Mouse (Mus musculus) heart, embryonic 12.5 days (tissue): ENCODE results near the gene Bglap2. TPM values are rescaled to one million over a fixed set of nuclear protein-coding genes. Genes with fewer than 3 reads are reported as not detected.
"Not testable (repeated sequence)": the region's sequence is repeated elsewhere in the genome, so short reads cannot be mapped to it uniquely, and the experiment has no call there.

ENCODE experiments used
- ATAC-seq: fragments of 200-750 bp; cut with Nextera tagmentation; 2 replicates; pipeline ENCODE4 v1.8.0; 2017; ENCODE audit warnings: moderate TSS enrichment, moderate library complexity; ENCODE audit not compliant: insufficient number of reproducible peaks, low FRiP score
- H3K27ac ChIP-seq: fragments of 300-500 bp; sonication (generic); 2 replicates; pipeline ENCODE4 v1.5.1; 2016; ENCODE audit warnings: mild to moderate bottlenecking, moderate library complexity; ENCODE audit not compliant: poor library complexity, severe bottlenecking
- H3K27me3 ChIP-seq: fragments of 300-500 bp; sonication (generic); replicated peaks from 2 replicates; pipeline ENCODE4 v1.6.1; 2016; ENCODE audit warnings: mild to moderate bottlenecking, moderate library complexity
- H3K36me3 ChIP-seq: fragments of 300-500 bp; sonication (generic); 2 replicates; pipeline ENCODE4 v1.6.1; 2016; ENCODE audit warnings: mild to moderate bottlenecking, moderate library complexity
- H3K4me1 ChIP-seq: fragments of 300-500 bp; sonication (generic); replicated peaks from 2 replicates; pipeline ENCODE4 v1.6.1; 2016; ENCODE audit warnings: mild to moderate bottlenecking
- H3K4me2 ChIP-seq: fragments of 300-500 bp; sonication (generic); 2 replicates; pipeline ENCODE4 v1.6.1; 2016; ENCODE audit warnings: mild to moderate bottlenecking, moderate library complexity
- H3K4me3 ChIP-seq: fragments of 300-500 bp; sonication (generic); 2 replicates; pipeline ENCODE4 v1.5.1; 2016; ENCODE audit warnings: mild to moderate bottlenecking
- H3K9ac ChIP-seq: fragments of 300-500 bp; sonication (generic); 2 replicates; pipeline ENCODE4 v1.6.1; 2016; ENCODE audit warnings: mild to moderate bottlenecking, moderate library complexity
- H3K9me3 ChIP-seq: fragments of 300-500 bp; sonication (generic); replicated peaks from 2 replicates; pipeline ENCODE4 v1.6.1; 2016; ENCODE audit warnings: mild to moderate bottlenecking, moderate library complexity
- WGBS: fragments of 180-500 bp; shearing (Covaris S2); methylation state at CpG from one replicate; pipeline ENCODE4 v1.1.7; 2016; 5-methylcytosine and 5-hydroxymethylcytosine counted together
- polyA plus RNA-seq: library from polyadenylated mRNA; unstranded; fragments of >200 nt; fragmentation: Nextera tagmentation; extraction: Ambion mirVana; gene quantifications from 2 replicates; pipeline ENCODE4 v1.2.1, GENCODE M21; 2016

Bglap2 gene
- not detected in 2 replicates for polyA plus RNA-seq

- not testable (repeated sequence) for H3K9ac ChIP-seq, H3K27me3 ChIP-seq, H3K9me3 ChIP-seq, ATAC-seq, H3K36me3 ChIP-seq, H3K4me2 ChIP-seq, H3K4me3 ChIP-seq, H3K4me1 ChIP-seq, H3K27ac ChIP-seq
- WGBS, result 67% methylated on average over 5 of the region's 5 CpGs
Measured at GRCm38 (mm10) chr3:88378599-88378998, at the start of gene Bglap2. Gene Bglap2, minus strand, starts transcription at chr3:88378699.

GRCm38 (mm10) chr3:88427342-88427905 is 48.9 kb upstream of the Bglap2 start:
- no peak overlapping the region for H3K9ac ChIP-seq
- H3K4me3 ChIP-seq, result no peak overlapping the region
- H3K9me3 ChIP-seq, result no peaks in the 10 kb centered on the region
- WGBS, result 64% methylated on average over 4 of the region's 4 CpGs
- H3K4me1 ChIP-seq, result peaks cover 15% of the 10 kb centered on the region
- no peak for ATAC-seq
- H3K4me2 ChIP-seq, result no peak overlapping the region
- no peaks in the 10 kb centered on the region for H3K36me3 ChIP-seq
- no peaks in the 10 kb centered on the region for H3K27me3 ChIP-seq
- H3K27ac ChIP-seq, result no peak overlapping the region

GRCm38 (mm10) chr3:88425708-88426420 is 47.4 kb upstream of the Bglap2 start:
- no peaks in the 10 kb centered on the region for H3K9me3 ChIP-seq
- 82% methylated on average over 10 of the region's 10 CpGs for WGBS
- H3K4me3 ChIP-seq, result no peak overlapping the region
- H3K4me1 ChIP-seq, result peaks cover 22% of the 10 kb centered on the region
- peaks cover 8% of the 10 kb centered on the region for H3K36me3 ChIP-seq
- no peaks in the 10 kb centered on the region for H3K27me3 ChIP-seq
- ATAC-seq, result no peak
- no peak overlapping the region for H3K27ac ChIP-seq
- H3K9ac ChIP-seq, result no peak overlapping the region
- H3K4me2 ChIP-seq, result no peak overlapping the region

- no peak overlapping the region; the same call in 1 of the 2 replicates for H3K9ac ChIP-seq
- H3K27me3 ChIP-seq, result no peaks in the 10 kb centered on the region
- H3K27ac ChIP-seq, result no peak overlapping the region
- H3K9me3 ChIP-seq, result no peaks in the 10 kb centered on the region
- 8% methylated on average over 2 of the region's 2 CpGs for WGBS
- peaks cover 14% of the 10 kb centered on the region for H3K36me3 ChIP-seq
- peaks cover 22% of the 10 kb centered on the region for H3K4me1 ChIP-seq
- ATAC-seq, result no peak
- H3K4me2 ChIP-seq, result peak overlapping the region; percentile 94
- H3K4me3 ChIP-seq, result peak overlapping the region; percentile 84
Measured at GRCm38 (mm10) chr3:88425330-88425689, 46.8 kb upstream of the Bglap2 start.

- H3K4me2 ChIP-seq, result peak within 1 kb of the TSS; percentile 94
- H3K4me3 ChIP-seq, result peak within 1 kb of the TSS; percentile 84
- peaks cover 19% of the 10 kb centered on the region for H3K36me3 ChIP-seq
- peak; percentile 98 for ATAC-seq
- WGBS, result 1% methylated on average over 35 of the region's 35 CpGs
- no peak within 1 kb of the TSS for H3K27ac ChIP-seq
- H3K9ac ChIP-seq, result peak within 1 kb of the TSS; percentile 76
- peaks cover 22% of the 10 kb centered on the region for H3K4me1 ChIP-seq
- no peaks in the 10 kb centered on the region for H3K27me3 ChIP-seq
- H3K9me3 ChIP-seq, result no peaks in the 10 kb centered on the region
Measured at GRCm38 (mm10) chr3:88424605-88425329, 46.3 kb upstream of the Bglap2 start, which contains the start of gene Slc25a44. Gene Slc25a44, minus strand, starts transcription at chr3:88425139.

GRCm38 (mm10) chr3:88422020-88422720 is 43.7 kb upstream of the Bglap2 start:
- Histone ChIP-seq H3K27me3 (no peaks in the 10 kb centered on the region), H3K9me3 (no peaks in the 10 kb centered on the region), H3K36me3 (peaks cover 44% of the 10 kb centered on the region), H3K9ac (0 out of 2 replicates have a peak overlapping the region, but pooled peaks have one; percentile 25), H3K4me2 (no peak overlapping the region), H3K4me1 (peaks cover 32% of the 10 kb centered on the region), H3K4me3 (no peak overlapping the region), H3K27ac (no peak overlapping the region)
- no peak for ATAC-seq
- 33% methylated on average over 9 of the region's 9 CpGs for WGBS

GRCm38 (mm10) chr3:88420771-88421170 is 42.3 kb upstream of the Bglap2 start:
- no peak for ATAC-seq
- no peak overlapping the region for H3K4me3 ChIP-seq
- no peak overlapping the region for H3K9ac ChIP-seq
- no peak overlapping the region for H3K4me2 ChIP-seq
- WGBS, result 94% methylated on average over 19 of the region's 19 CpGs
- no peaks in the 10 kb centered on the region for H3K27me3 ChIP-seq
- no peaks in the 10 kb centered on the region for H3K9me3 ChIP-seq
- H3K27ac ChIP-seq, result no peak overlapping the region
- peaks cover 38% of the 10 kb centered on the region for H3K4me1 ChIP-seq
- peaks cover 56% of the 10 kb centered on the region for H3K36me3 ChIP-seq

- WGBS, result 73% methylated on average over 6 of the region's 6 CpGs
- Histone ChIP-seq H3K27me3 (no peaks in the 10 kb centered on the region), H3K36me3 (peaks cover 76% of the 10 kb centered on the region), H3K9me3 (no peaks in the 10 kb centered on the region), H3K4me3 (no peak overlapping the region), H3K4me1 (peaks cover 30% of the 10 kb centered on the region), H3K9ac (no peak overlapping the region), H3K27ac (no peak overlapping the region), H3K4me2 (no peak overlapping the region)
- ATAC-seq, result no peak
Measured at GRCm38 (mm10) chr3:88418016-88418415, 39.5 kb upstream of the Bglap2 start.

GRCm38 (mm10) chr3:88415668-88416067 is 37.2 kb upstream of the Bglap2 start:
- H3K4me1 ChIP-seq, result peaks cover 26% of the 10 kb centered on the region
- no peaks in the 10 kb centered on the region for H3K27me3 ChIP-seq
- H3K9ac ChIP-seq, result peak overlapping the region; percentile 27; the same call in 1 of the 2 replicates
- H3K27ac ChIP-seq, result no peak overlapping the region
- H3K4me3 ChIP-seq, result no peak overlapping the region
- no peak for ATAC-seq
- H3K4me2 ChIP-seq, result no peak overlapping the region
- H3K9me3 ChIP-seq, result no peaks in the 10 kb centered on the region
- H3K36me3 ChIP-seq, result peaks cover 80% of the 10 kb centered on the region
- 53% methylated on average over 4 of the region's 4 CpGs for WGBS

- WGBS, result 80% methylated on average over 11 of the region's 11 CpGs
- Histone ChIP-seq H3K36me3 (peaks cover 50% of the 10 kb centered on the region), H3K4me2 (no peak overlapping the region), H3K4me1 (peaks cover 35% of the 10 kb centered on the region), H3K4me3 (no peak overlapping the region), H3K27ac (no peak overlapping the region), H3K9ac (no peak overlapping the region), H3K27me3 (no peaks in the 10 kb centered on the region), H3K9me3 (no peaks in the 10 kb centered on the region)
- no peak for ATAC-seq
Measured at GRCm38 (mm10) chr3:88412636-88413035, 34.1 kb upstream of the Bglap2 start.

GRCm38 (mm10) chr3:88411681-88412080 is 33.2 kb upstream of the Bglap2 start:
- Histone ChIP-seq H3K36me3 (peaks cover 44% of the 10 kb centered on the region), H3K4me1 (peaks cover 41% of the 10 kb centered on the region), H3K4me2 (no peak overlapping the region), H3K27ac (no peak overlapping the region), H3K4me3 (no peak overlapping the region), H3K27me3 (no peaks in the 10 kb centered on the region), H3K9me3 (no peaks in the 10 kb centered on the region), H3K9ac (no peak overlapping the region)
- 85% methylated on average over 4 of the region's 4 CpGs for WGBS
- ATAC-seq, result no peak
